Comparison of ENCODE assay signal across 13 mouse cellular contexts in genomic region chr5:75076326-75077050, GRCm38 (mm10). TPM values are rescaled to one million over a fixed set of nuclear protein-coding genes. Genes with fewer than 3 reads are reported as not detected.
DNase-seq lines count a peak whose midpoint lies in the region; ATAC-seq lines count a peak whose summit lies in the region.
"Had no signal": no experiment of that assay in that cellular context is flagged by ENCODE, and none has a peak within 500 bp of the region (broad histone marks: within the 10 kb centered on the region; RNA-seq: fewer than 3 reads in every experiment).

No protein-coding gene starts in this region.

- intact Hi-C loops in heart, postnatal 25 days (cut with DNase I), result no loop called here

- no peak overlapping the region for H3K27ac ChIP-seq in heart, embryonic 12.5 days (ENCODE audit: poor library complexity, severe bottlenecking)
- no peak overlapping the region for H3K27ac ChIP-seq in embryonic facial prominence, embryonic 11.5 days (replicated peaks; ENCODE audit: low read depth, low read length)
- H3K27ac ChIP-seq in hindbrain, embryonic 15.5 days (replicated peaks), result no peak overlapping the region
- H3K27ac ChIP-seq in neural tube, embryonic 11.5 days (ENCODE audit: low read depth, low read length), result no peak overlapping the region
- H3K27ac ChIP-seq: liver, embryonic 14.5 days had no signal

- peak overlapping the region; percentile 57 for H3K4me2 ChIP-seq in heart, embryonic 12.5 days
- H3K4me2 ChIP-seq in embryonic facial prominence, embryonic 11.5 days (ENCODE audit: low read depth, low read length), result peak overlapping the region; percentile 14; the same call in 1 of the 2 replicates
- H3K4me2 ChIP-seq in hindbrain, embryonic 15.5 days, result peak overlapping the region; percentile 60
- H3K4me2 ChIP-seq in neural tube, embryonic 11.5 days (ENCODE audit: low read depth), result peak overlapping the region; percentile 51

- H3K4me1 ChIP-seq in heart, embryonic 12.5 days (replicated peaks), result peaks cover 14% of the 10 kb centered on the region
- H3K4me1 ChIP-seq in embryonic facial prominence, embryonic 11.5 days (ENCODE audit: control insufficient read depth, insufficient read depth, low read length), result peaks cover 8% of the 10 kb centered on the region; the same call in 1 of the 2 replicates
- peaks cover 14% of the 10 kb centered on the region for H3K4me1 ChIP-seq in hindbrain, embryonic 15.5 days (replicated peaks)
- peaks cover 6% of the 10 kb centered on the region for H3K4me1 ChIP-seq in neural tube, embryonic 11.5 days (ENCODE audit: control insufficient read depth, insufficient read depth, low read length)

- 2% methylated on average over 17 of the region's 17 CpGs for WGBS in heart, embryonic 12.5 days
- WGBS in embryonic facial prominence, embryonic 11.5 days, result 2% methylated on average over 17 of the region's 17 CpGs
- WGBS in hindbrain, embryonic 15.5 days, result under 1% methylated on average over 17 of the region's 17 CpGs
- under 1% methylated on average over 17 of the region's 17 CpGs for WGBS in neural tube, embryonic 11.5 days

- H3K9ac ChIP-seq in heart, embryonic 12.5 days, result no peak overlapping the region
- H3K9ac ChIP-seq in embryonic facial prominence, embryonic 11.5 days (replicated peaks; ENCODE audit: low read length), result no peak overlapping the region
- H3K9ac ChIP-seq in hindbrain, embryonic 15.5 days, result no peak overlapping the region
- peak overlapping the region; percentile 41 for H3K9ac ChIP-seq in neural tube, embryonic 11.5 days (ENCODE audit: low read length)
- H3K9ac ChIP-seq: liver, embryonic 14.5 days had no signal

- peaks cover 95% of the 10 kb centered on the region for H3K27me3 ChIP-seq in heart, embryonic 12.5 days (replicated peaks)
- peaks cover 90% of the 10 kb centered on the region for H3K27me3 ChIP-seq in embryonic facial prominence, embryonic 11.5 days (ENCODE audit: control insufficient read depth, insufficient read depth, low read length)
- peaks cover 95% of the 10 kb centered on the region for H3K27me3 ChIP-seq in hindbrain, embryonic 15.5 days
- H3K27me3 ChIP-seq in neural tube, embryonic 11.5 days (ENCODE audit: control insufficient read depth, insufficient read depth, low read length), result peaks cover 95% of the 10 kb centered on the region

- no peak for DNase-seq in heart, postnatal 25 days (ENCODE audit: low spot score)
- peak; percentile 40 for DNase-seq in embryonic facial prominence, embryonic 11.5 days (ENCODE audit: low spot score)
- peak; percentile 45 for DNase-seq in neural tube, embryonic 11.5 days (ENCODE audit: low spot score)
- no peak for DNase-seq in urinary bladder, postnatal 14 days (ENCODE audit: low spot score)
- no peak for DNase-seq in ovary, postnatal 10 days (ENCODE audit: low spot score)
- DNase-seq: kidney, adult 8-10 months had no signal

- peak overlapping the region; percentile 33; the same call in 1 of the 2 replicates for H3K4me3 ChIP-seq in heart, embryonic 12.5 days
- H3K4me3 ChIP-seq in embryonic facial prominence, embryonic 11.5 days (ENCODE audit: low read depth, low read length), result peak overlapping the region; percentile 21
- peak overlapping the region; percentile 34 for H3K4me3 ChIP-seq in hindbrain, embryonic 15.5 days
- H3K4me3 ChIP-seq in neural tube, embryonic 11.5 days (ENCODE audit: low read depth, low read length), result peak overlapping the region; percentile 40

- H3K36me3 ChIP-seq in heart, embryonic 12.5 days, result no peaks in the 10 kb centered on the region
- no peaks in the 10 kb centered on the region for H3K36me3 ChIP-seq in embryonic facial prominence, embryonic 11.5 days (replicated peaks; ENCODE audit: control insufficient read depth, insufficient read depth, low read depth, low read length)
- H3K36me3 ChIP-seq in hindbrain, embryonic 15.5 days, result no peaks in the 10 kb centered on the region
- H3K36me3 ChIP-seq in neural tube, embryonic 11.5 days (ENCODE audit: control insufficient read depth, insufficient read depth, low read length), result no peaks in the 10 kb centered on the region

- H3K9me3 ChIP-seq in heart, embryonic 12.5 days (replicated peaks), result no peaks in the 10 kb centered on the region
- H3K9me3 ChIP-seq in embryonic facial prominence, embryonic 11.5 days (replicated peaks; ENCODE audit: control insufficient read depth, low read length), result no peaks in the 10 kb centered on the region
- no peaks in the 10 kb centered on the region for H3K9me3 ChIP-seq in hindbrain, embryonic 15.5 days
- H3K9me3 ChIP-seq in neural tube, embryonic 11.5 days (ENCODE audit: control insufficient read depth, low read length), result no peaks in the 10 kb centered on the region

- no peak for ATAC-seq in heart, embryonic 12.5 days (ENCODE audit: insufficient number of reproducible peaks, low FRiP score)
- ATAC-seq in embryonic facial prominence, embryonic 11.5 days (replicated peaks; ENCODE audit: insufficient number of reproducible peaks, low FRiP score, low TSS enrichment, low read depth), result no peak
- 0 out of 2 replicates have a peak, but pooled peaks have one; percentile 23 for ATAC-seq in hindbrain, embryonic 15.5 days (ENCODE audit: low FRiP score, low read depth)
- no peak for ATAC-seq in neural tube, embryonic 11.5 days (ENCODE audit: insufficient read depth, low FRiP score, low TSS enrichment)
- ATAC-seq in megakaryocyte, adult 5-6 weeks (ENCODE audit: poor library complexity, severe bottlenecking), result no peak

RNA-seq across cellular contexts. Expression of gene Gsx2, which starts 1.1 kb away (rescaled TPM):
- polyA plus RNA-seq in heart, embryonic 12.5 days (2016; fragmentation: Nextera tagmentation; extraction: Ambion mirVana), result not detected in 2 replicates
- not detected for total RNA-seq in heart, postnatal 25 days (2021)
- 0.82 and 1.7 TPM in 2 replicates for polyA plus RNA-seq in embryonic facial prominence, embryonic 11.5 days (2014; fragmentation: Nextera tagmentation; extraction: Ambion mirVana)
- 0.25 and 0.47 TPM in 2 replicates for polyA plus RNA-seq in hindbrain, embryonic 15.5 days (2015; fragmentation: Nextera tagmentation; extraction: Ambion mirVana)
- 6.3 and 6.6 TPM in 2 replicates for polyA plus RNA-seq in neural tube, embryonic 11.5 days (2014; fragmentation: Nextera tagmentation; extraction: Ambion mirVana)
- not detected in 2 replicates for total RNA-seq in megakaryocyte, adult 5-6 weeks (2015)
- total RNA-seq in megakaryocyte, adult 5-6 weeks (2017), result not detected in 2 replicates
- total RNA-seq: monocyte, adult 5-6 weeks had no signal
- polyA plus RNA-seq: C2C12; liver, embryonic 14.5 days; small intestine, adult 2 months had no signal

RNA-seq across cellular contexts. Expression of gene Chic2, which starts 31.9 kb away (rescaled TPM):
- polyA plus RNA-seq in heart, embryonic 12.5 days (2016; fragmentation: Nextera tagmentation; extraction: Ambion mirVana), result 39.9 and 40.5 TPM in 2 replicates
- total RNA-seq in heart, postnatal 25 days (2021), result 10 to 100 TPM; 20.5 to 23.2 TPM
- 45.3 and 51.2 TPM in 2 replicates for polyA plus RNA-seq in embryonic facial prominence, embryonic 11.5 days (2014; fragmentation: Nextera tagmentation; extraction: Ambion mirVana)
- polyA plus RNA-seq in hindbrain, embryonic 15.5 days (2015; fragmentation: Nextera tagmentation; extraction: Ambion mirVana), result 30.0 and 30.3 TPM in 2 replicates
- polyA plus RNA-seq in neural tube, embryonic 11.5 days (2014; fragmentation: Nextera tagmentation; extraction: Ambion mirVana), result 46.8 and 51.3 TPM in 2 replicates
- total RNA-seq in megakaryocyte, adult 5-6 weeks (2015), result 56.8 and 62.3 TPM in 2 replicates
- 41.4 and 49.9 TPM in 2 replicates for total RNA-seq in megakaryocyte, adult 5-6 weeks (2017)

Comparison
In these comparisons a context has a peak if more than half of its experiments do, and no peak if none do; other contexts are left out.
1. DNase-seq: peak in embryonic facial prominence, embryonic 11.5 days (single experiment) and neural tube, embryonic 11.5 days (single experiment); none in heart, postnatal 25 days (single experiment), urinary bladder, postnatal 14 days (single experiment) and ovary, postnatal 10 days (single experiment).
2. Peak in every context shown above with its lines, with median percentiles within 50 percentile points of each other: H3K4me2 ChIP-seq and H3K4me3 ChIP-seq.